Mouse (Mus musculus): ENCODE results near the gene Tle4.

GRCm38 (mm10) chr19:14424016-14424964 lies 173.6 kb downstream of the Tle4 start:
- TF ChIP-seq CTCF (conservative IDR thresholded peaks at IDR 0.05; ENCODE audit: insufficient read depth, insufficient read length, low read depth, low read length) = no peak
- no peak for TF ChIP-seq POLR2A (IDR thresholded peaks at IDR 0.05; ENCODE audit: low read depth, low read length)

Data from kidney, adult 2 months (tissue).